Mouse (Mus musculus) MEL-GATA-1-ER (cell line): ENCODE results near the gene Ltbr.

Experiments used
- DNase-seq: peaks from one replicate; pipeline ENCODE4 v3.0.0-alpha.2; 2012; ENCODE audit warnings: low read depth; ENCODE audit errors: extremely low read depth

Gene Ltbr

GRCm38 (mm10) chr6:125313546-125314230, at the start of gene Ltbr:
TSS of gene Ltbr (minus strand) at chr6:125313885.
- peak; percentile 36 for DNase-seq

- DNase-seq = no peak
Measured at GRCm38 (mm10) chr6:125363021-125363420, 49.3 kb upstream of the Ltbr start.

- DNase-seq = no peak
Measured at GRCm38 (mm10) chr6:125361467-125362291, 48.0 kb upstream of the Ltbr start.

DNA sequence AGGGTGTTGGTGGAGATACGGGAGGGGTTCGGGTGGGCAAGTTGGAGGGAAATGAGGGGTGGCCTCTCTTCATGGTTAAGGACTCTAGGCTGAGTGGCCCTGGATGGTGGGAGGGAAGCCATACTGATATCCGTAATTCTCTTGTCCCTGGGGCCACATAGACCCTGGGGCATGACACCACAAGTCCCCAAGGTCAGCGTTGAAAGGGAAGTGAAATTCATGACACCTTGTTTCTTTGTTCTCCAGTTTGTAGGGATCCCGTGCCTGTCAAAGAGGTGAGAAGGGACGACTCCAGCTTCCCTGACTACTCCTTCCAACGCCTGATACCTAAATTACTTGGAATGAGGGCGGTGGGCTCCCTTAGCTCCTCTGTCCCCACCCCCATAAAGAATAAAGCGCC, 47.2 kb upstream of the Ltbr start:
- no peak for DNase-seq

DNA sequence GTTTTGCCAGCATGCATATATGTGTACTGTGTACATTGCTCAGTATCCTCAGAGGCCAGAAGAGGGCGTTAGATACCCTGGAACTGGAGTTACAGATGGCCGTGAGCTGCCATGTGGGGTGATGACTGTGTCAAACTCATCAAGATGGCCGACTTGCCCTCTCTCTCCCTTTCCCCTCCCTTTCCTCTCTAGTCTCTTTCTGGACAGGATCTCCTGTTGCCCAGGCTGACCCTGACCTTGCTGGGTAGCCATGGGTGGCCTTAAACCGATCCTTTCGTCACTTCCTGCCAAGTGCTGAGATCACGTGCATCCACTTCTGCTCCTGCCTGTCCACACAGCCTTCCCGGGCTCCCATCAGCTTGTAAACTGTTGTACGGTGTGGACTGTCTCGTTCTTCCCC, 46.3 kb upstream of the Ltbr start:
- DNase-seq = no peak

DNA sequence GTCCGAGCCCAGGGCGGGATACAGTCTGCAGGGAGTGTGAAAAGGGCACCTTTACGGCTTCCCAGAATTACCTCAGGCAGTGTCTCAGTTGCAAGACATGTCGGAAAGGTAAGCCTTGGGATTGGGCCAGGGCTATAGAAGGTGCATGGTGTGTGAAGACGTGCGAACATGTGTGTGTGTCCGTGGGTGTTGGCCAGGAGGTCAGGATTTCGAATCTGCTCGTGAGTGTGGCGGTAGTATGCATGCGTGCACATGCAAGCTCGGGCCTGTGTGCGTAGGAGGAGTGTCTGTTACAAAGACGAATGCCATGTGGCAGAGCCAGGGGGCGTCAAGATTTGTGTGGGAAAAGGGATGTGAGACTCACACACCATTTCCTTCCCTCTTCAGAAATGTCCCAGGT, 43.6 kb upstream of the Ltbr start:
- DNase-seq = no peak

GRCm38 (mm10) chr6:125356264-125356663, 42.6 kb upstream of the Ltbr start:
- no peak for DNase-seq

GRCm38 (mm10) chr6:125355197-125355741, 41.6 kb upstream of the Ltbr start:
- DNase-seq = no peak

- DNase-seq = no peak
Measured at GRCm38 (mm10) chr6:125354352-125355151, 40.9 kb upstream of the Ltbr start.

- no peak for DNase-seq
Measured at GRCm38 (mm10) chr6:125353655-125354054, 40.0 kb upstream of the Ltbr start.

DNA sequence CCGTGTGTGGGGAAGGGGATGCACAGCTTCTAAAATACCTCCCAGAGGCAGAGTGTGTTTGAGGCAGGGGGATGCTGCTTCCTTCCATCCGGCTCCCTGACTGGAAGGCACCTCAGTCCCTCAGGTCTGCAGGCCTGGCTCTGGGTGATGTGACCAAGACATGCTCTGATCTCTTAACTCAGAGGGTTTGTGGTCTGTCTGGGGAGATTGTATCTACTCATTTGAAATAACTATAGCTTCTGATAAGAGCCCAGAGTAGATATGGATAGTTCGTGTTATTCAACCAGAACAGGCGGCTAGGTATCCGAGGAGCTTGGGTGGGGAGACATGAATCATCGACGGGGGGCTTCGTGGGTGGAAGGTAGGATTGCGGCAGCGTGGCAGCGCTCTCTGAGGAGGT, 39.5 kb upstream of the Ltbr start:
- DNase-seq = no peak

DNA sequence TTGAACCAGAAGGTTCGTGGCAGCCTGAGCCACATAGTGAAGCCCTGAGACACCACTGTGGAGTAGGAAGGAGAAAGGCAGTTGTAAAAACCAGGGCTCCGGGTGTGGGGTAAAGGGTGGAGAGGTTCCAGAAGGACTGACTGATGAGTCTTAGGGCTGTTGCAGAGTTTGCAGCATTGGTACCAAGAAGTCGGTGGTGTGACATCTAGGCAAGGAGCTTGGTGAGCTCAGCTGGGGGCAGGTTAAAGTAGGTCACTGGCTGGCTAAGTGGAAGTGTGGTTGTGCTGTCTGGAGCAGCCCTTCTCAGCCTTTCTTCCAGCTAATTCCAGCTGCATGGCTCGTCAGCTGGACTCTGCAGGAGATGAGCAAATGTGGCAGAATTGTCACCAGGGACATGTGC, 39.1 kb upstream of the Ltbr start:
- no peak for DNase-seq

GRCm38 (mm10) chr6:125352046-125352384, 38.3 kb upstream of the Ltbr start:
- no peak for DNase-seq

GRCm38 (mm10) chr6:125351368-125352045, 37.8 kb upstream of the Ltbr start:
- DNase-seq = no peak

DNA sequence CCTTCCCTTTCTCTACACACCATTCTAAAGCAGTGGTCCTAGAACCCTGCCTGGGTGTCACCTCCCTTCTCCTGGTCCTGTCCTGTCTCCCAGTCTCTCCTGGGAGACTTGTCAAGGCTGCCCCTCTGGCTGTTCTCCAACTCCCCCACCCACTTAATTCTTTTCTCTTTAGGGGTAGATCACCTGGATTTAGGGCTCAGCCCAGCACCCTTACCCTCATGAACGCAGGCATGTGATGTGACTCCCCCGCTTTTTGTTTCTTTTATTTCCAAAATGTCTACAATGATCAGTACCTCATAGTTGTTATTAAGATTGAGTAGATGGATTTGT, 37.3 kb upstream of the Ltbr start:
- DNase-seq = no peak

GRCm38 (mm10) chr6:125350231-125350994, 36.7 kb upstream of the Ltbr start:
- DNase-seq = peak; percentile 66

- peak; percentile 69 for DNase-seq
Measured at GRCm38 (mm10) chr6:125349575-125350230, 36.0 kb upstream of the Ltbr start.

DNA sequence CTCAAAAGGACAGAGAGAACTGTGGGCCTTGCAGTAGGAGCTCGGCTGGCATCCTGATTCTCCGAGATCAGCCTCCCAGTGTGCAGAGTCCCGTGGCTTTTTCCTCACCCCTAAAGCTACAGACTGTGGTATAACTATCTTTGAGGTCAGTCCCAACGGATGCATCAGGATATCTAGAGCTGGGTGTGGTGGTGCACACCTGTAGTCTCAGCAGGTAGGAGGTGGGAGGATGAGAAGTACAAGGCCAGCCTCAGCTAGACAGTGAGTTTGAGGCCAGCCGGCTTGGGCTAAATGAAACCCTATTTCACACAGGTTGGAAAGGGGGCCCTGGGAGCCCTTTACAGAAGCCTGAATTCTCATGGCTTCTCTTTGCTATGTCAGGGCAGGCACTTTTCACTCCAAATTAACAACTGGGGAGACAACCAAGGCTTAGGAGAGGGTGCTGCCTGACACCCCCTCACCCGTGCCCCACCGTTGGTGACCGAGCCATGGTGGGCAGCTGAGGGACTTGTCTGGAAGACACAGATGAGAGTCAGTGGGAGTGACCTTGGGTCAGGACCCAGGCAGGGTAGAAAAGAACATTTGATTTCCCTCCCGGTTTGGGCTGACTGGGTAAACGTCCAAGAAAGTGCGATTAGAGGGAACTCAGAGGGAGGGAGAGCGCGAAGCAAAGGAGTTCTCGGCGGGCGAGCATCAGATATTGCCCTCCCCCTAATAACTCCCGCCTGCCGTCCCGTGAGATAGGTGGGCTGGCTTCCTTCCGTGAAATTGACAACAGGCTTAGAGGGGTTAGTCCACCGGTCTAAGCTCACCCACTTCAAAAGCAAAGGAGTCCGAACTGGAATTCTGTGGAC, 35.3 kb upstream of the Ltbr start, which contains the start of gene Tnfrsf1a:
Tnfrsf1a (plus strand) TSS at position 642 of the 854 bp plus-strand sequence.
- no peak for DNase-seq

- no peak for DNase-seq
Measured at GRCm38 (mm10) chr6:125346029-125346428, 32.3 kb upstream of the Ltbr start.
